Mouse (Mus musculus) gonadal fat pad, adult 2 months (tissue): Measurements from ENCODE around the gene Mapk8ip2. TPM values are rescaled to one million over a fixed set of nuclear protein-coding genes. Genes with fewer than 3 reads are reported as not detected.
A peak's percentile ranks its signal among the peaks of the same experiment; 100 is the strongest.
"Not testable (repeated sequence)": the region's sequence is repeated elsewhere in the genome, so short reads cannot be mapped to it uniquely, and the experiment has no call there.

Source experiments
- DNase-seq: peaks from one replicate; pipeline ENCODE4 v3.0.0-alpha.2; 2012; ENCODE audit warnings: low read depth
- polyA plus RNA-seq: library from polyadenylated mRNA; depleted of rRNA; stranded (reverse); fragments of >200 nt; gene quantifications from 2 replicates; pipeline ENCODE4 v1.2.3, GENCODE M21; 2012; rRNA removed

The Mapk8ip2 gene
- 0.20 and 0.30 TPM in 2 replicates for polyA plus RNA-seq

DNA sequence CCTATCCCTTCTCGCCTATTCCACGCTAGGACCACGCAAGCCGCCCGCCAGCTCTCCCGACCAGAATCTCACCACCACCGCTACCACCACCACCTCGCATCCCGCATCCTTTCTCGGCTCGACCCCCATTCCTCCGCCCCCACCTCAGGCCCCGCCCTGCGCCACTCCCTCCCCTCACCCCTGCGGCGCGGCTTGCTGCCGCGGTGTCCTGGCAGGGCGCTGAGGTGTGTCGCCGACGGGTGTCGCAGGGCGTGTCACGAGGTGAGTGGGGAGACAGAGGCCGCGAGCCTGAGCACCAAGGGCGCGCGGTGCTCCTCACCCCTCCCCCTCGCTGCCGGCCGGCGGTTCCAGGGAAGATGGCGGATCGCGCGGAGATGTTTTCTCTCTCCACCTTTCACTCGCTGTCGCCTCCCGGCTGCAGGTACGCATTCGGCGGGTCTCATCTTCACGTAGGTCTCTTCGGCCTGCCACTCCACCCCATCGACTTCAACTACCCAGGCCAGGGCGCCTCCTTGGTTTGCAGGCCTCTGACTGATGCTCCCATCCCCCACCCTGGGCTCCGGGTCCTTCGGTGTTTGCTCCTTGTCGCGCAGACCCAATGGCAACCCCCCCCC lies at the start of gene Mapk8ip2:
Mapk8ip2 (plus strand) TSS at position 49 of the 614 bp plus-strand sequence.
- DNase-seq, result no peak

DNA sequence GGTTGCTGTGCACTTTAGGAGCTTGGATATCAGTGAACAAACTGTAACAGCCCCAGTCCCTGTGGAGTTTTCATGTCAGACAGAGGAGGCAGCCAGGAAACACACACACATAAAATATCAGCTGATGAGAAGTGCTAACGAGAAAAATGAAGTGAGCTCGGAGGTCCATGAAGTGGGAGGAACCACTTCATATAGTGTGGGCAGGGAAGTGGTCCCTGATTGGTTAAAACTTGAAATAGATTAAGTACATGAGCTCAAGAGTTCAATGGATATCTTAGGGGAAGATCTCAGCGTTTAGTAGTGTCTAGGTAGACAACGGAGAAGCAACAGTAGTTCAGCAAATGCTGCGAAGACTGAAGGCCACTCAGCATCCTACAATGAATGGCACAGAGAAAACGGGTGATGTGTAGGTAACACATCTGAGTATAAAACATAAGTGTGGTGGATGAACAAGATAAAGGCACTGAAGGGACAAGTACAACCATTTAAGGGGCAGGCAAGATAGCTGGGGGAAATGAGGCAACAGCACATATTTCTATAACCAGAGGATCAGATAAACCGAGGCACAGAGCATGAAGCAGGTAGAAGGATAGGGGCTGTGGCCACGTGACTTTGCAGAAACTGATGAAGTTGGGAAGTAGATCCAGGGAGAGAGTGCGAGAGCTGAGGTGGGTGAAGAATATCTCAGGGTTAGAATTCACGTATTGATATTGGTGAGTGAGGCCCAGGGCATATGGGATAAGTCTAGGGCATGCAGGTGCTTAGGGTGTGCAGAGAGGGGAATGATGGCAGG lies 48.7 kb upstream of the Mapk8ip2 start:
- no peak for DNase-seq

DNA sequence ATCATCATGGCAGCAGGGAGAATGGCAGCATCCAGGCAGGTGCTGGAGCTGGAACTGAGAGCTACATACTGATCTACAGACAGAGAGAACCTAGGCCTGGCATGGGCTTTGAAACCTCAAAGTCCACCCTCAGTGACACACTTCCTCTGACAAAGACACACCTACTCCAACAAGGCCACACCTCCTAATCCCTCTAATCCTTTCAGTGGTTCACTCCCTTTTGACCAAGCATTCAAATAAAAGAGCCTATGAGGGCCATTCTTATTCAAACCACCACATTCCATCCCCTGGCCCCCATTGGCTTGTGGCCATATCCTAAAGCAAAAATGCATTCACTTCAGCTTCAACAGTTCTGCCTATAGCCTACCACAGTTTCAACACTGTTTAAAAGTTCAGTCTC lies 47.0 kb upstream of the Mapk8ip2 start:
- no peak for DNase-seq

DNA sequence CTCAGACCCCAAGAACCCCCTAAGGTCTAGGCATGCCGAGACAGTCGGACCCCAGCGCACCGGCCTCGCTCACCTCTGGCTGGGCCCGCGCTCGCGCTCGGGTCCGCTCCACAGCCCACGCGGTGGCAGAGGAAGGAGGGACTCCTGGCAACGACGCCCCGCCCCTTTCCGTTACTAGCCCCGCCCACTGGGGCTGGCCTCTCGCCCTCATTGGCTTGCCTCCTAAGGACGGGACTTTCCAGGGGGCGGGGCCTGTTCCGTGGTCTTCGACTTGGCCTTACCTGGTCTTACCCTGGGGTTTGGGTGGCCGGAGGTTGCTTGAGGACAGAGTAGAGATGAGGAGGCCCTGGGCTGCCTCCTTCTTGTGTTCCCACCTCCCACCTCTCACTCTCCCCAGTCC lies 43.6 kb upstream of the Mapk8ip2 start, which contains the start of gene Syce3:
Syce3 (minus strand) TSS at position 386 of the 400 bp plus-strand sequence.
- no peak for DNase-seq

- DNase-seq, result no peak
Measured at GRCm38 (mm10) chr15:89415282-89415681, 38.4 kb upstream of the Mapk8ip2 start.

- no peak for DNase-seq
Measured at GRCm38 (mm10) chr15:89421938-89422337, 31.8 kb upstream of the Mapk8ip2 start.

- no peak for DNase-seq
Measured at GRCm38 (mm10) chr15:89424621-89425020, 29.1 kb upstream of the Mapk8ip2 start.

- no peak for DNase-seq
Measured at GRCm38 (mm10) chr15:89425711-89426121, 28.0 kb upstream of the Mapk8ip2 start, which contains the start of gene Cpt1b. TSS of gene Cpt1b (minus strand) at chr15:89425863.

GRCm38 (mm10) chr15:89426716-89427115 lies 27.0 kb upstream of the Mapk8ip2 start:
- no peak for DNase-seq

GRCm38 (mm10) chr15:89428136-89428790 lies 25.4 kb upstream of the Mapk8ip2 start:
- DNase-seq, result no peak

DNA sequence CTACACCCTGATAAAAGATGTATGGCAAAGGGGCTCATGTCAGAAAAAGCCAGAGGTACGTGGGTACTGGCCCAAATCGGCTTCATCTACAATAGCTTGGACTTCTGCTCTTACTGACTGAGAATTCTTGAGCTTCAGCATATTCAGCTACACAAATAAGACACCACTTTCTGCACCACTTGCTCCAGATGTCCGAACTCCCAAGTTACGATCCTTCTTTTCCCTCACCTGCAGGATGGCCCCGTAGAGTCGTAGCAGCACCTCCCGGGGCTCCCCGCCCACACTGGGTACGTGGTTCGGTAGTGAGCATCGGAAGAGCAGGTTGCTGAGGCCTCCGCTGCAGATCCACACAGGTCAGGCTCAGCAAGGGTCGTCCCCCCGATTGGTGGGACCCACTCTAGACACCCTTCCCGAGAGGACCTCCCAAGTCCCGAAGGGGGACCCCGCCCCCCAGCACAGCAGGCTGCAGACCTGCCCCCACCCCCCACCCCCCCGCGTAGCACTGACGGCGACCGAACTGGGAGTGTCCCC lies 24.8 kb upstream of the Mapk8ip2 start:
- DNase-seq, result no peak

DNA sequence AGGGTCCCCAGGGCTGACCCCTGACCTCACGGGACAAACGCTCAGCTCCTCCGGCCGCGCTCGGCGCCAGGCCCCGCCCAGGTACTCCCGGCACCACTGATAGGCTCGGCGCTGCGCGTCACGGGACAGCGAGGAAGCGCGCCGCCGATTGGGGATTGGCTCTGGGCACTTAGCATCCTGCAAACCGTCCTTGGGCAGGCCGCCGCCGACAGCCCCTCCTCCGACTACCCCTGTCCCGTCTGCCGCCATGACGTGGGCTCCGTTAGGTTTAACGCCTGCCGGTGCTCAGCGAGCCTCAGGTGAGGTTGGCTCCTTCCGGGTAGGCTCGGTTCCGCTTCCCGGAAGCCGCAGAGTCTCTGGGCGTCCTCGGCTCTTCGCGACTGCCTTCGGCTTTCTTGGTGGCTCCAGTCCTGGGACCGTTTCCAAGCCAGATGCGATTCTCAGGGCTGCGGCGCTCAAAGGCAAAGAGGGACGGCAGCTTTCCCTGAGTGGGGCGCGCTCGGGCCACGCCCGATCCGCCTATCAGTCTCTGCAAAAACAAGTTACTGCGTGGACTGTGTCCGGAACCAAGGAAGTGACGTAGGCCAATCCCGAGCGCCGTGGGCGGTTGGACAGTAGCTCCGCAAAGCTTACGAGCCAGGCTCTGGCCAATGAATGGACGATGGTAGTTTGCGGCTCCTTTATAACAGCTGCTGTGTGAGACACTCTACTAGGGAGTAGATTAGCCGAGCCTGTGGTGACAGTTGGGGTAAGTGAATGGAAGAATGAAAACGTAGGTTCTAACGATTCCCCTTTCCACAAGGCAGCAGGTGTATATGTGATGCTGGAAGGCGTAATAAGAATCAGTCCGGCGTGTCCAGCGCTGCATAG lies 24.1 kb upstream of the Mapk8ip2 start, which contains the start of the genes C730034F03Rik, Gm44502 and Chkb:
C730034F03Rik (plus strand) TSS at position 238 of the 870 bp plus-strand sequence.
Gm44502 (minus strand) TSS at position 345 of the 870 bp plus-strand sequence.
Chkb (minus strand) TSS at position 557 of the 870 bp plus-strand sequence.
- peak; percentile 76 for DNase-seq

GRCm38 (mm10) chr15:89430341-89430740 lies 23.4 kb upstream of the Mapk8ip2 start:
- no peak for DNase-seq

DNA sequence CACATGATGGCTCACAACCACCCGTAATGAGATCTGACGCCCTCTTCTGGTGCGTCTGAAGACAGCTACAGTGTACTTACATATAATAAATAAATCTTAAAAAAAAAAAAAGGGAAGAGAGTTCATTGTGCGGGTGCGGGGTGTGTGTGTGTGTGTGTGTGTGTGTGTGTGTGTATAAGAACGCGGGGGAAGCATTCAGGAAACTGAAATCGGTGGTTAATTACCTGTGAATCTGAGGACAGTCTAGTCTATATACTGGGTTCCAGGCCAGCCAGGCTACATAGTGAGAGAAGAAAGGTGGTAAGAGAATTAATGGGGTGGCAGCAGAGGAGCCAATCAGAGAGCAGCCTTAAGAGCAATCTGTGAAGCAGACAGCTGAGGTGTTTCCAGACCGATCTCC lies 22.9 kb upstream of the Mapk8ip2 start:
- DNase-seq, result not testable (repeated sequence)

GRCm38 (mm10) chr15:89431271-89431670 lies 22.4 kb upstream of the Mapk8ip2 start:
- no peak for DNase-seq

DNA sequence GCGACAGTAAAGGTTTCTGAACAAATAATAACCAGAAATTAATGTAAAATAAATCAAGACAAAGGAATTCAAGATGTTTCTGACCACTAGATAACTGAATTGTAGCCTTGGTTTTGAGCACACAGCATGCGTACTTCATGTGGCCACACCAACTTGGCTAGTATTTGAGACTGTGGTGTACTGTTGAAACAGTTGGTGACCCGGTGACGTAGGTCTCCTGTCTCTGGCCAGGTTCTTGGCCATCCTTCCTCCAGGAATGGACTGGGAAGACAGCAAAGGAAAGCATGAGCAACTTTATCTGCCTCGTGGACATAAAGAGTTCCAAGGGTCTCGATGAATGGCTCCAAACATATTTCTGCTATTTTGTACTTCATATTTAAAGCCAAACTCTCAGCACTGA lies 21.9 kb upstream of the Mapk8ip2 start:
- DNase-seq, result no peak

DNA sequence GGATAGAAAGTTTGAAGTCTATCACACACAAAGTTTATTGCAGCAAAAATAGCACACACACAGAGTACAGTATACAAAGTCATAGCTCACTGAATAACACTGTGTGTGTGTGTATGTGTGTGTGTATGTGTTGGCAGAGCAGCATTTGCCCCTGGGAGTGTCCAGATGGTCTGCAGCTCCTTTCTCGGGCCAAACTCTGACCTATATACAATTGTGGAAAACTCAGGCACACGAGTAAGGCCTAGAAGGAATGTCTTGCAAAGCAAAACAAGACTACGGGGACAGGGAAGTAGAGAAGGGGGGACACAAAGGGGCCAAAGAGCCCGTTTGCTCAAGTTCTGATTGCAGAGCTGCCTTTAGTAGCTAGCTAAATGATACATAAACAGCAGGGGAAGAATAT lies 20.8 kb upstream of the Mapk8ip2 start:
- no peak for DNase-seq

- no peak for DNase-seq
Measured at GRCm38 (mm10) chr15:89434136-89434535, 19.6 kb upstream of the Mapk8ip2 start.

DNA sequence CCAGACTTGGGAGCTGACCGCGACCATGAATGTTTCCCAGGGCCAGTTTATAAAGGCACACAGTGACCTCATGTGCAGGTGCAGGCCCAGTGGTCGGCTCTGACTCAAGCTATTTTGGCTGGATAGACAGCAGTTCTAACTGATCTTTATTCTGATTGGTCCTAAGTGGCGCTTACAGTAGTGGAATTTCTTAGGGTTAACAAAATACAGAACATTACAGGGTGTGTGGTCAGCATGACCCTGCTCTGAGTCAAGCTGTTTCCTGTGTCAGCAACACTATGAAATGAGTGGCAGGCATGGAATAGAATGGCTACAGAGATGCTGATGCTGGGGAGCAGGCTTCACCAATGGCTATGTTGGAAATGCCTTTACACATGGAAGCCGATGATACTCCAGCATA lies 17.8 kb upstream of the Mapk8ip2 start:
- DNase-seq, result no peak

DNA sequence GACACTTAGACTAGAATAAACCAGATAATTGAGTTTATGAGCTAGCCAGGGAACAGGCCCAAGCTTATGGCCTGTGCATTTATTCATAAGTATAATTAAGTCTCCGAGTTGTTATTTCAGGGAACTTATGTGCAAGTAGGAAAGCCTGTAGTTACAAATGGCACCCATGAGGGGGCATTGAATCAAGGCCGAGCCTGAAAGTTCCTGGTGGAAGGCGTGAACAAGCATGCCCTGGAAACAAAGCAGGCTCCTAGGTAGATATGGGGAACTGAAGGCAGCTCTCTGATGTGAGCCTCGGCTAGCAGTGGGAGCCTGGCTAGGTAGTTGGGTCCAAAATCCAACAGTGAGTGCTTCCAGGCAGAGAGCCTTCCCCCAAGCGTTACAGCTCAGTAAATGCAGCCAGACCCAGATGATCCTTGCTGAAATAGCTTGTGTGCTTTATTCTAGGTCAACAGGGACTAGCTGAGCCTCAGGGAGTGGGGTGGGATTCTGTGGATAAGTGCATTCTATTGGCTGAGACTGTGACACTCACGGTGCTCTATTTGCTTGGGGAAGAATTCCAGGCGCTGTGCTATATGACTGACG lies 11.1 kb upstream of the Mapk8ip2 start:
- no peak for DNase-seq
